Mouse (Mus musculus): ENCODE data around the gene Nectin3.

- TF ChIP-seq CTCF (IDR thresholded peaks at IDR 0.05; ENCODE audit: insufficient read depth, low read depth, low read length) = no peak
- no peak for TF ChIP-seq POLR2A (IDR thresholded peaks at IDR 0.05; ENCODE audit: insufficient read depth, low read depth, low read length)
These were observed 121.8 kb downstream of the Nectin3 start for GRCm38 (mm10) chr16:46376575-46376974.

All from olfactory bulb, adult 2 months (tissue).